Mouse (Mus musculus): ENCODE data around the gene Asap3.

Asap3 gene

DNA sequence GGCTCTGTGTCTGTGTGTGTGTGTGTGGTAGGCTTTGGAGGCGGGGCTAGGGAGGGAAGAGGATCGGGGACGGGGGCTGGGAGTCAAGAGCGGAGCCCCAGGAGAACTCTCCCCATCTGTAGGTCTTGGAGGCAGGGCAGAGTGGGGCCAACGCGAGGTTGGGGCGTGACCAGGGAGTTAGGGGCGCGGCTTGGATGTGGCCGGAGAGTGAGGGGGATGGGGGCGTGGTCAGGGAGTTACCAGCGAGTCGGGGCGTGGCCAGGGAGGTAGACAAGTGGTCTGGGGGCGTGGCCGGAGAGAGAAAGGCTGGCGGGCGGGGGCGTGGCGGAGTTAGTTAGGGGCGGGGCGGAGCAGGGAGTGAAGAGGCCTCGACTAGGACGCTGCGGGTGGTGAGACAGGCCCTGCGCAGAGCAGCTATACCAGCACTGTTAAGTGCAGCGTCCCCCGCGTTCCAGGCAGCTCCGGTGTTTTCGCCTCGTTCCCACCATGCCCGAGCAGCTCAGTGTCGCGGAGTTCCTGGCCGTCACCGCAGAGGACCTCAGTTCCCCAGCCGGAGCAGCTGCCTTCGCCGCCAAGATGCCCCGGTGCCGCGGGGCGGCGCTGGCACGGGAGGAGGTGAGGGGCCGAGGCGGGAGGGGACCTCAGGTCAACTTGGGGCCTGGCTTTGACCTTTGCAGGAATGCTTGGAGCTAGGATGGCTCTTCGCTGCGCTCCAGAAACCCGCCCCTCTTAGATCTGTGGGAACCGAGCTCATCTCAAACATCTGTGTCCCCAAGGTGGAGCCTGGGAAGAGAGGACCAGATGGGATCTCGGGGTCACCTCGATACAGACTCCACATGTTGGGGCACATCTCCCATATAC lies at the start of gene Asap3:
Gene Asap3, plus strand, starts transcription at position 333 of the 861 bp plus-strand sequence.
- peak; percentile 44 for DNase-seq (ENCODE audit: low read depth, low spot score)

DNA sequence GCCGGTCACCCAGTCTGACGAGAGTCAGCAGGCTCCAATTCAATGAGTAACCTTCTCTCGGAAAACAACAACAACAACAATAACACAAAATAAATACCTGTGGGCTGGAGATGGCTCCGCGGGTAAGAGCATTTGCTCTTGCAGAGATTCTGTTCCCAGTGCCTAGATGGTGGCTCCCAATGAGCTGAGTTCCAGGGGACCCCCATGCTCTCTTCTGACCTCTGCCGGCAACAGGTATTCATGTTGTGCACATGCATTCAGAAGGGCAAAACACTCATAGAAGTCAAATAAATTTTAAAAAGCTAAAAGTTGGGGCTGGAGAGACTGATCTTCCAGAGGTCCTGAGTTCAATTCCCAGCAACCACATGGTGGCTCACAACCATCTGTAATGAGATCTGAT lies 47.7 kb upstream of the Asap3 start:
- DNase-seq (ENCODE audit: low read depth, low spot score) = no peak

DNA sequence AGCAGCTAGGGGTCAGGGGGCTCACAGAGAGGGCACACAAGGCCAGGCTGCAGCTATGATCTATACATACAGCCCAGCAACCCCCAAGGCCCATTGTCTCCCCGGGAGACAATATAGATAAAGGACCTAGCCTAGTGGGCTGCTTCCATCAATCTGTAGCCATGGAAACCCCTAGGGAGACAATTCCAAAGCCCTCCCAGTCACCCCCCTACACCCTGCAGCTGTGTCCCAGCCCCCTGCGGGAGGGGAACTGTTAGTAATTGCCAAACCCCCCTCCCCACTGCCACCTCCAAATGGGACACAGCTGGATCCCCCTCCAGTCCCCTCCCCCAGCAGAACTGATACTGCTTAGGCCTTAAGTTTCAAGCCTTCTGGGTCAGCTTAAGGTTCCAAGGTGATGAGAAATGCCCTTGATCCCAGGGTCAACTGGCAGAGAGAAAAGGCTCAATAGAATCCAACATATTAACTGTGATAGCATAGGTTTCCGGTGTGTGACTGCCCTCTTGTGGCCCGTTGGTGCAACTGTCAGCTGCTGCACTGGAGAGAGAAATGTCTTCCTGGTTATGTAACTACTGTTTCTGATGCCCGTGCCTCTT lies 46.3 kb upstream of the Asap3 start:
- peak; percentile 69 for DNase-seq (ENCODE audit: low read depth, low spot score)

DNA sequence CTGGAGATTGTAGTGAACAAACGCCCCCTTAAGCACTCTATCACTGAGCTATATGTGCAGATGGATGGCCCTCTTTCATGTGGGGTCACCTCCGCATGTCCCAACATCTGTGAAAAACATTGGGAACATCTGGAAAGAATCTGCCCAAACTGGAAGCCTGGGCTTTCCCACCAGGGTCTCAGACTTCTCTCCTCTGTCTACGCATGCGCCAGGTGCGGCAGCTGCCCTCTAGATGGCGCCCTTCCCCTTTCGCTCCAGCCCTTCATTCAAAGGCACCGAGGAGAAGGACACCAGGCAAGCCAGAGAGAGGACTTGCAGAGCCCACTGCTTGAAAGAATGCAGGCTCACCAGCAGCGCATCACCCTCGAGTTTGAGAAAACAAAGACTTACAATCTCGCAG lies 42.7 kb upstream of the Asap3 start:
- DNase-seq (ENCODE audit: low read depth, low spot score) = no peak

DNA sequence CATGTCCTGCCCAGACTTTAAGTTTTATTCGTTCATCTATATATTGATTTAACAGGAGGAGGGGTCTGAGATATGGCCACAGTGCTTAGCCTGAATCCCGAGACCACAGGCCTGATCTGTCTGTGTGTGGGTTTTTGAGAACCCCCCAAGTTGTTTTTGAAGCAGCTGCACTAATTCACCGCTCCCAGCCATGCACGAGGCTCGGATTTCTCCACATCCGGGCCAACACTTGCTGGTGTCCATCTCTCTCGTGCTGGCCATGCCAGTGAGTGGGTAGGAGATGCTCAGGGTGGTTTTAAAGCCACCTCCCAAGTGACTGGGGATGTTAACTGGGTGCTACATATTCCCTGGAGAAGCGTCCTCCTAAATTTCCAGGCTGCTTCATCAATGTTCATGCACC lies 41.2 kb upstream of the Asap3 start:
- DNase-seq (ENCODE audit: low read depth, low spot score) = no peak

DNA sequence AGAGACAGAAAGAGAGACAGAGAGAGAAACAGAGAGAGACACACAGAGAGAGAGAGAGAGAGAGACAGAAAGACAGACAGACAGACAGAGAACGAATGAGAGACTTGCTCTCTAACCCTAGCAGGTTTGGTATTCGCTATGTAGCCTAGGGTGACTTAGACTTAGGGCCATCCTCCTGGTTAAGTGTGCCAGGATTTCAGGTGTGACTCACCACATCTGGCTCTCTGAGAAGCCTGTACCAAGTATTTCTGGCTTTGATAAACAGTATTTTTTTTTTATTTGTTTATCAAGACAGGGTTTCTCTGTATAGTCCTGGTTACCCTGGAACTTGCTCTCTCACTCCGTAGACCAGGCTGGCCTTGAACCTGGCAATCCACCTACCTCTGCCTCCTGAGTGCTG lies 38.5 kb upstream of the Asap3 start:
- no peak for DNase-seq (ENCODE audit: low read depth, low spot score)

DNA sequence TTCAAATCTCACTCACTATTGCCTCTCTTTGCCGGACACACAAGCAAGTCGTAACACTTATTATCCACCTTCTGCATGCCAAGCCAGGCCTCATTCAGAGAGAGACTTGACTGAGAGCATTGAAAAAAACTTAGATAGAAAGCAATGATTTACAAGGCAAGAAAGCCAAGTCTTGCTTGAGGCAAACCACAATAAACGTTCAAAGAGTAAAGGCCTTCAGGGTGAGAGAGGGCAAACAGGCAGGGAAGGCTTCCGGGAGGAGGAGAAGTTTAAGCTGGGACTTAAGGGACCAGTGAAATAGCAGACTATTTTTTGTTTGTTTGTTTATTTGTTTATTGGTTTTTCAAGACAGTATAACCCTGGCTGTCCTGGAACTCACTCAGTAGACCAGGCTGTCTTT lies 35.8 kb upstream of the Asap3 start:
- DNase-seq (ENCODE audit: low read depth, low spot score) = no peak

DNA sequence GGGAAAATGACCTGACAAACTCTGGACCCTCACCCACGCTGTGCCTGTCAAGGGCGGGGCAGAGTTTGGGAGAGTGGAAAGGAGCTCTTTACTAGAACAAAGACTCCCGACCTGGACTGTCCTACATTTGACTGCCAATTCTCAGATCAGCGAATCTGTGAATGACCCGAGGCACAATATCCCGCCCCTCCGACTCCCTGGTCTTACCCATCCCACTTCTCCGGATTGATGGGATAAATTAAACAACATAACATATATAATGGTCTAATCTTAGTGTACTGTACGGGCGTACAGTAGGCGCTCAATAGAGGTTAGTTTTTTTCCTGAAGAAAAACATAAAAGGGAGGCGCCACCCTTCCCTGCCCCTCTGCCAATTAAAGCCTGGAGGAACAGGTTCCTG lies 34.7 kb upstream of the Asap3 start:
- DNase-seq (ENCODE audit: low read depth, low spot score) = no peak

DNA sequence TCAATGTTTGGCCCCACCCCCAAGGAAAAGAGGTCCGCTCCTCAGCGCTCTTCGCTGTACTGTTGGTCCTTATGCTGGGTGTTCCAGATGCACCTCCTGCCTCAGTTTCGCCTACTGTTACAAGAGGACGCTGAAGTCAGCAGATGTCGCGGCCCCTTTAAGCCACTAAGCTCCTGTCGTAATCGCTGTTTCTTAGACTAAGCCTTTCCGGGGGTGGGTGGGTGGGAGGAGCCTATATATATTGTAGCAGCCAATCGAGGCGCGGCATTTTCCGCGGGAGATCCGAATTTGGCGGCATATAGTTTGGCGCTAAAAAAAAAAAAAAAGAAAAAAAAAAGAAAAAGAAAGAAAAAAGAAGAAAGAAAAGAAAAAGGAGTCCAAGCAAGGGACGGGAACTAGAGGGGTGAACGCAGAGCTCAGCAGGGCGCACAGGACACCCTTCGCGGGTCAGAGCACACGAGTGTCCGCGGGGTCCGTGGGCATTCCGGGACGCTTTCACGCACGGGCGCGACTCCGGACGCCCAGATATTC lies 34.1 kb upstream of the Asap3 start, which contains the start of gene E2f2:
Gene E2f2, plus strand, starts transcription at position 384 of the 531 bp plus-strand sequence.
- peak; percentile 55 for DNase-seq (ENCODE audit: low read depth, low spot score)

DNA sequence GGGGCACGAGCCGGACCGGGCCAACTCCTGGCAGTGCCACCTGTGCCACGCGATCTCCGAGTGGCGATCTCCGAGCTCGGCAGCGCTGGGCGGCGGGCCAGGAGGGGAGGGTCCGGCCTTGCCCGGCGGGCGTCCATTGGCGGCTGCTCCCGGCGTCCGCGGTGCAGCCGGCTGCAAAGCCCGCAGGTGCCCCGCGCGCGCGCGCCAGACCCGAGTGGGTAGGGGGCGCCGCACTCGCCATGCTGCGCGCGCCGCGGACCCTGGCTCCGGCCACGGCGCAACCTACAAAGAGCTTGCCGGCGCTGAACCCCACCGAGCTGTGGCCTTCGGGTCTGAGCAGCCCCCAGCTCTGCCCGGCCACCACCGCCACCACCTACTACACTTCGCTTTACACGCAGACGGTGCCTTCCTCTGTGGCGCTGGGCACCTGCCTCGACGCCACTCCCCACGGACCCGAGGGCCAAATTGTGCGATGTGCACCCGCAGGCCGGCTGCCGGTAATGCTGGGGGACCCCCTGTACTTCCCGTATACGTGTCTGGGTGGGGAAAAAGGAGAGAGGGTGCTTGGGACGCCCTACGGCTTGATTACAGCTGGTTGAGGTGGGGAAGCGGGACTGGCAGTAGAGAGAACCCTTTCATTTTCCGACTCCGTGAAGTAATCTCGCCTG lies 33.5 kb upstream of the Asap3 start:
- no peak for DNase-seq (ENCODE audit: low read depth, low spot score)

DNA sequence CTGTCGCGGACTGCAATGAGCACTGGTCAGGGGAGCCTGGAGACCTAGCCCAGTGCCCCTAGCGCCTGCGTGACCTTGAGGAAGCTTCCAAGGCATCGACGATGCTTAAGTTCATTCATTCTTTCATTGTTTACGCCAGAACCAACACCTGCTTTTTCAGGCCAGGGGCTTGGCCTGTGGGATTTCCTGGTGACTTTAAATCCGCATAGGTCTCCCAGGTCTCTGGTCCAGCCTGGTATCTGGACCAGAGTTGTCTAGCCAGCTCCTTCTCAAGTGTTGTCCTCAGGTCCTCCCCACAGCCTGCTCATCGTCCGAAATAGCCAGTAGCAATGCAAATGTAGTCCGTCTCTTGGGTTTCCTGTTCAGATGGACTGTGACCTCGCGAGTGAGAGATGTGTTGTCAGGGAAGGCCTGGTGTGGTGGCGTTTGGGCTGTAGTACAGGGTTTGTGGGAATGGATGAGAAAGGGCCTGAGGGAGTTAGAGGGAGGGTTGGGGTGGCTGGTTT lies 32.9 kb upstream of the Asap3 start:
- DNase-seq (ENCODE audit: low read depth, low spot score) = no peak

DNA sequence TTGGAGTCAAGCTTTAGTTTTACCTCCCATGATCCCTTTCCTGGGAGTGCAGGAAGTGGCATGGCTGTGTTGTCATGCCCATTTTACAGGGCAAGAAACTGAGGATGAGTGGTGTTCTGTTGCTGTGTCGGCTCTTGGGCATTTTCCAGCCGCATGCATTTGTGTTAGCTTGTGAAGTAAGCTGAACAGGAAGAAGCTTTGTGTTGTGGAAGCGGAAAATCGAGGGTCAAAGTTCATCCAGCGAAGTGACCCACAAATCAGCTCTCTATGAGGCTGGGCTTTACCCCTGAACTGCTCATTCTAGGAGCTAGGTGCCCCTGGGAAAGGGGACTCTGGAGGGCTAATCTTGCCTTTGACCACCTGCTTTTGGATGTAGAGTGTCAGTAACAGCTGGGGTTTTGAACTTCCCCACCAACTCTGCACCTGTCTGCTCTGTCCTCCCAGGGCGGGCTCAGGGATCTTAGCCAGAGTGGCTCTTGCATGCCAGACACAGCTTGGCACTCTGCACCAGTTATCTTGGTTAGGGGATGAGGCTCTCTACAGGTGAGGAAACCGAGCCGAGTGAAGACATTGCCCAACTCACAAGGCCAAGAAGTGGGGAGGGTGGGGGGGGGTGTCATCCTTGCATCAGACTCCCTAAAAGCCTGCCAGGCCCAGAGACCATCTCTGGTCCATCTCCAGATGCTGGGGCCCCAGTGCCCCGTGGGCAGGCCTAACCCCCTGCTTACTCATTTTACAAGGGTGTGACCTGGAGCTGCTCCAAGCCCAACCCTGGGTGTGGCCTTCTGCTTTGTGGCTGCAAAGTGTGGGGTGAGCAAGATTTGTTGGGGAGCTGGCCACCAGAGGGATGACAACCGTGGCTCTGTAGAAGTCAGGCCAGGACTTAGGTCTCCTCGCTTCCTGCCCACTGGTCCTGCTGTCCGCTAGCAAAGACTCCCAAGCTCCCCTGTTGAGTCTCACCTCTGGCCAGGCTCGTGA lies 31.7 kb upstream of the Asap3 start:
- no peak for DNase-seq (ENCODE audit: low read depth, low spot score)

DNA sequence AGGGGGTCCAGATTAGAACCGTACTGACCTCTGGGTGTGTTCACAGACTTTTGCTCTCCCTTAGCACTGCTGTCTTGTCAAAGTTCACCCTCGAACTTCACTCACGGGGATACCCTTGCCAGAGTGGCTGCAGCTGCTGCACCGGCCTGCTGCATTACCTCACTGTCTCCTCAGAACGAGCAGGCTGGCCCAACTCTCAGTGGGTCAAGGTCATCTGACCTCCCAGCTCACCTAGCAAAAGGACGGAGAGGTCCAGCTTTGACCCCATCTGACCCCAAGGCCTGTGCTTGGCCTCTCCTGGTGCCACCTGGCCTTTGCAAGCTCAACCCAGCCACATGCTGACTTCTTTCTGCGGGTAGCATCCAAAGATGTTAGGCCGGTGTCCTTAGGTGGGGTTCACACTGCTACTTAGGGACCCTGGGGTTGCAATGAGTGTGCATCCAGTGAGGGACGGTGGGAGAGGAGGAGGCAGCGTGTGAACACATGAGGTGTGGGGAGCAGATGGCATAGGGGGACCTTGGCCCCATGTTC lies 30.1 kb upstream of the Asap3 start:
- DNase-seq (ENCODE audit: low read depth, low spot score) = no peak

DNA sequence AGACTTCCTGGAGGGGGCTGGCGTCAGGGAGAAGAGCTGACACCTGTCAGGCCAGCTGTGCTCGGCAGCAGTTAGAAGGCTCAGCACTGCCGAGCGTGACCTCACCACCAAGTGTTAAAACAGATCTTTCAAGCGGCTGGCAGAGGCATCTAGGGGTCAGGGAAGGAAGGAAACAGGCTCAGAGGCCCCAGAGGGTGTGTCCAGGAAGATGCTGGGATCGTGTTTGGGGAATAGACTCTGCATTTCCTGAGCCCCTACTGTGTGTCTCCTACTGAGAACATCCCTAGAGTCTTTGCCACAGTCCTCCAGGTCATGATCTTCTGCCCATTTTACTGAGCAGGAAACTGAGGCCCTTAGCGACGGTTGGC lies 28.9 kb upstream of the Asap3 start:
- no peak for DNase-seq (ENCODE audit: low read depth, low spot score)

DNA sequence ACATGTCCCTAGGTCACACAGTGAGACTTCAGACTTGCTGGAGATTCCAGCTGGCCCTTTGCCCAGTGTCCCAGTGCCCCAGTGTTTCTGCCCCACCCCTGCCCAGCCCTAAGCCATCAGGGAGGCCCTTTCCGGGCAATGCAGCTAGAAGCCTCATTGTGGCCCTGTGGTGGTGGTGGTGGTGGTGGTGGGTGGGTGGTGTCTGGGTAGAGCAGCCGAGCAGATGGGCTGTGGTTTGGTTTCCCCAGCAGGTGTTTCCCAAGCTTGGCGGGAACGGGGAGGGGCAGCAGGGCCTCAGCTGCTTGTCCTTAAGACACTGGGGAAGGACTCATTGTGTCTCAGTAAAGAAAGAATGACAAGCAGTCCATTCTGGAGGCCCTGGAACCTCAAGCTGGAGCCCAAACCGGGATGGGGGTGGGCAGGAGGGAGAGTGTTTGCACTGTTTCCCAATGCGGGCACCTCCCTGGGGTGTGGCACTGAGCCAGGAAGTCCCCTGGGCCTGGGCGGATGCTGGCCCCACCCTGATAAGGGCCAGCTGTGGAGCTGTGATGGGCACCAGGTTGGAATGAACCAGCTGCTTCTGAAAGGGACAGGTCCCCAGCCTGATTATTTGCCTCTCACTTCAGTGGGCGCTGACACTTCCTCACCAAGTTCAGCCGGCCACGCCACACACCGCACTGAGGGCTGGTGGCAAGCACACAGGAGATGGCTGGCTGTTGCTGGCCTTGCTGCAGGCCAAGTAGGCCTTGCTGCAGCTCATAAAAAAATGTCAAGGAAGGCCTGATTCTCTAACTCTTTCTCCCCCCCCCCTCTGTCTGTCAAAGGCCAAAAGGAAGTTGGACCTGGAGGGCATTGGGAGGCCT lies 28.3 kb upstream of the Asap3 start:
- DNase-seq (ENCODE audit: low read depth, low spot score) = no peak

DNA sequence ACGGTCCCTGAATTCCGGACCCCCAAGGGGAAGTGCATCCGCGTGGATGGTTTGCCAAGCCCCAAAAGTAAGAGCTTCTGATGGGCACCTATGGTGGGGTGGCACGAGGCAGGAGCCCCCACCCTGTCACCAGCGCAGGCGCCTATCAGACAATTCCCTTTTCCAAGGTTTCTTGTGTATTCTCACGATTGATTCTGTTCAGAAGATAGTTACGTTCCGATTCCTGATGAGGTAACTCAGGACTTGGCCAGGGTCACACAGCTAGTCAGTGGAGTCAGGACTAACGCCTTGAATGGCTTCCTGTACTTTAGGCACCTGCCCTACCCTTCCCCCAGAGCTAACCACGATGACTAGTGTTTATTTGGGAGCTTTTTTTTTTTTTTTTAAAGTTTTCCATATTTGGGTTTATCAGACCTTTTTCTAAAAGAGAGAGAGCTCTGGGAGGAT lies 27.7 kb upstream of the Asap3 start:
- DNase-seq (ENCODE audit: low read depth, low spot score) = no peak

DNA sequence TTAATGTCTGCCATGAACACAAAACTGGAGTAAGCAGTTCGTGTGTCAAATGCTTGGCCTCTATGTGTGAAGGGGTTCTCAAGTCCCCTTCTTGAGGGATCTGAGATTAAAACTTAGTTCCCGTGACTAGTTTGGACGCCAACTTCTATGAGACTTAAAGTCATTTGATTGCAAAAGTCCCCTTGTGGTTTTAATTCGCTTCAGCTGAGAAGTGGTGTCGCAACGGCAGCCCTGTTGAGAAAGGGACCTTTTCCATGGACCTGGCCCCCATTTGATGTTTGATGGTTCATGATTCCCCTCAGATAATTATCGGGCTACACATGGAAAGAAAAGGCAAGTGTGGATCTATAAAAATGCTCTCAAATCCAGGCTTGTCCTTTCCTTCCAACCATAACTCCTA lies 26.7 kb upstream of the Asap3 start:
- DNase-seq (ENCODE audit: low read depth, low spot score) = no peak

DNA sequence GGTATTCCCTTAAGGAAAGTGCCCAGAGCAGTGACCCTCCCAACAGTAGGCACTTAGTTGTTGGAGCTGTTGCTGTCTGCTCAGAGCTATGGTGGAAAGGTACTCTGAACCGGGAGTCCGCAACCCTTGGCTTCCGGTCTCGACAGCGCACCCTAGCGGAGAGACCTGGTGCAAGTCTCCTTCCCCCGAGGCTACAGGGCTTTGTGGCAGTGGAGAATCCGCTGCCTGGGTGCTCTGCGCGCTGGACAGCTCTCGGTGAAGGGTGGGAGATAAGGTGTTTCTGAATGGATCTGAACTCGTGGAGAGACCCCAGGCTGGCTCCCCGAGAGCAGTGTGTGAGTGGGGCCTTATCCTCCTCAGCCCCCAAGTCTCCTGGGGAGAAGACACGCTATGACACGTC lies 26.2 kb upstream of the Asap3 start:
- no peak for DNase-seq (ENCODE audit: low read depth, low spot score)

DNA sequence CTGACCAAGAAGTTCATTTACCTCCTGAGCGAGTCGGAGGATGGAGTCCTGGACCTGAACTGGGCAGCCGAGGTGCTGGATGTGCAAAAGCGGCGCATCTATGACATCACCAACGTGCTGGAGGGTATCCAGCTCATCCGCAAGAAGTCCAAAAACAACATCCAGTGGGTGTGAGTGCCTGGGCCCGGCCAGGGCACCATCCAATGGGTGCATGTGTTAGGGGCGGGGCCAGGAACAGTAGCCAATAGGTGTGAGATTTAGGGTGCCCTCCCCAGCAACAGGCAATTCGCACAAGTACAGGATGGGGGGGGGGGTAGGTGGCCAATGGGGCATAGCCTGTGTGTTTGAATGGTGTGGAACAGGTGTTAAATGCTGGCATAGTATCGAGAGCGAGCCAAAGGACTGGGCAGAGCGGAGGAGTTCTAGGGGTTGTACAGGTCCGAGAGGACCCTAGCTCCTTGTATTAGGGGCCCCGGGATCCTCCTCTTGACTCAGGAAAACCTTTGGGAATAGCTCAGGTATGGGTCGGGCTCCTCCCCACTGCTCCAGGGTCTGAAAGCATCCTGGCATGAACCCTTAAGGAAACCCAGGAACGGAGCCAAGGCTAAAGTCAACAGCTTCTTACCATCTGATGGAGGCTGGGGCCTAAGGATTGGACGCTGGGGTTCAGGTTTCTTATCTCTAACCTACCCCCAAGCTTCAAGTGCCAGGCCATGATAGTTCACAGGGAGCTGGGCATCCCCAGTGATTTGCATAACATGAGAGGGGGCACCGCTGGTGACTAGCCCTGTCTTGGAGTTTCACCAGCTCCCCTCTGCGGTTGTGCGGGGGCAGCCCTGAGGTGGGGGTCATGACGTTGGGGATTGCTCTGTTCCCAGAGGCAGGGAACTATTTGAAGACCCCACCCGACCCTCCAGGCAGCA lies 25.5 kb upstream of the Asap3 start:
- DNase-seq (ENCODE audit: low read depth, low spot score) = no peak
